Mouse (Mus musculus) lung, postnatal 0 days (tissue): ENCODE data around the gene Rasl10a. TPM values are rescaled to one million over a fixed set of nuclear protein-coding genes. Genes with fewer than 3 reads are reported as not detected.
A peak's percentile ranks its signal among the peaks of the same experiment; 100 is the strongest.

ENCODE experiments used
- ATAC-seq: fragments of 200-750 bp; cut with Nextera tagmentation; 2 replicates; pipeline ENCODE4 v1.8.0; 2017; ENCODE audit warnings: moderate library complexity
- DNase-seq: peaks from one replicate; pipeline ENCODE4 v3.0.0-alpha.2; 2016; ENCODE audit warnings: low spot score
- H3K27ac ChIP-seq: fragments of 300-500 bp; sonication (generic); 2 replicates; pipeline ENCODE4 v1.5.1; 2014; ENCODE audit warnings: antibody characterized with exemption, mild to moderate bottlenecking, low read length, mixed read lengths
- H3K27me3 ChIP-seq: fragments of 300-500 bp; sonication (generic); replicated peaks from 2 replicates; pipeline ENCODE4 v1.6.1; 2014; ENCODE audit warnings: low read length, mixed read lengths; ENCODE audit not compliant: insufficient read depth
- H3K36me3 ChIP-seq: fragments of 300-500 bp; sonication (generic); 2 replicates; pipeline ENCODE4 v1.6.1; 2014; ENCODE audit warnings: low read length, mixed read lengths; ENCODE audit not compliant: insufficient read depth
- H3K4me1 ChIP-seq: fragments of 300-500 bp; sonication (generic); 2 replicates; pipeline ENCODE4 v1.6.1; 2014; ENCODE audit warnings: antibody characterized with exemption, low read depth, low read length, mixed read lengths; ENCODE audit not compliant: insufficient read depth
- H3K4me2 ChIP-seq: fragments of 300-500 bp; sonication (generic); replicated peaks from 2 replicates; pipeline ENCODE4 v1.6.1; 2014; ENCODE audit warnings: low read depth, mild to moderate bottlenecking, low read length, moderate library complexity, mixed read lengths
- H3K4me3 ChIP-seq: fragments of 300-500 bp; sonication (generic); 2 replicates; pipeline ENCODE4 v1.5.1; 2014; ENCODE audit warnings: low read depth, low read length
- H3K9ac ChIP-seq: fragments of 300-500 bp; sonication (generic); replicated peaks from 2 replicates; pipeline ENCODE4 v1.6.1; 2014; ENCODE audit warnings: low read depth, mild to moderate bottlenecking
- H3K9me3 ChIP-seq: fragments of 300-500 bp; sonication (generic); 2 replicates; pipeline ENCODE4 v1.6.1; 2016; ENCODE audit warnings: low read length, mixed read lengths
- CTCF ChIP-seq: IDR thresholded peaks from 2 replicates; pipeline ENCODE4 v1.5.1; 2016; ENCODE audit warnings: antibody characterized with exemption, mild to moderate bottlenecking
- EP300 ChIP-seq: IDR thresholded peaks from 2 replicates; pipeline ENCODE4 v1.6.1; 2016; ENCODE audit warnings: antibody characterized with exemption, mild to moderate bottlenecking, control low read depth
- WGBS: fragments of 180-500 bp; shearing (Covaris S2); extraction: QIAGEN DNeasy Blood & Tissue Kit; methylation state at CpG from one replicate; pipeline ENCODE4 v1.1.7; 2014; 5-methylcytosine and 5-hydroxymethylcytosine counted together
- polyA plus RNA-seq: library from polyadenylated mRNA; unstranded; fragments of >200 nt; fragmentation: Nextera tagmentation; extraction: Ambion mirVana; gene quantifications from 2 replicates; pipeline ENCODE4 v1.2.1, GENCODE M21; 2015

Gene Rasl10a
- polyA plus RNA-seq, 1 experiment from 2014 or later = 2.3 TPM

GRCm38 (mm10) chr11:5091706-5092105 lies 33.8 kb downstream of the Rasl10a start:
- H3K9me3 ChIP-seq = no peaks in the 10 kb centered on the region
- H3K4me1 ChIP-seq = no peaks in the 10 kb centered on the region
- H3K27ac ChIP-seq = no peak overlapping the region
- no peak overlapping the region for H3K4me2 ChIP-seq
- no peak overlapping the region for H3K9ac ChIP-seq
- H3K4me3 ChIP-seq = no peak overlapping the region
- DNase-seq (peak; percentile 42), ATAC-seq (0 out of 2 replicates have a peak, but pooled peaks have one; percentile 44)
- H3K27me3 ChIP-seq = no peaks in the 10 kb centered on the region
- no peak for TF ChIP-seq EP300
- peak; percentile 65 for TF ChIP-seq CTCF
- H3K36me3 ChIP-seq = peaks cover 27% of the 10 kb centered on the region
- WGBS = 36% methylated on average over 2 of the region's 2 CpGs

GRCm38 (mm10) chr11:5095877-5096276 lies 37.9 kb downstream of the Rasl10a start:
- TF ChIP-seq CTCF (no peak), EP300 (no peak)
- no peak overlapping the region for H3K4me3 ChIP-seq
- peaks cover 9% of the 10 kb centered on the region for H3K36me3 ChIP-seq
- DNase-seq (no peak), ATAC-seq (no peak)
- WGBS = 69% methylated on average over 5 of the region's 5 CpGs
- no peak overlapping the region for H3K27ac ChIP-seq
- no peaks in the 10 kb centered on the region for H3K27me3 ChIP-seq
- no peak overlapping the region for H3K9ac ChIP-seq
- H3K4me1 ChIP-seq = no peaks in the 10 kb centered on the region
- 0 out of 2 replicates have a peak overlapping the region, but pooled peaks have one; percentile 6 for H3K4me2 ChIP-seq
- no peaks in the 10 kb centered on the region for H3K9me3 ChIP-seq

- no peak for ATAC-seq
- no peak overlapping the region for H3K9ac ChIP-seq
Observed at GRCm38 (mm10) chr11:5096480-5097020, 38.6 kb downstream of the Rasl10a start.

GRCm38 (mm10) chr11:5098035-5098735 lies 40.3 kb downstream of the Rasl10a start:
- Histone ChIP-seq H3K27me3 (no peaks in the 10 kb centered on the region), H3K27ac (peak overlapping the region; percentile 90), H3K4me2 (peak overlapping the region; percentile 74), H3K9ac (peak overlapping the region; percentile 96), H3K36me3 (no peaks in the 10 kb centered on the region), H3K4me1 (no peaks in the 10 kb centered on the region), H3K9me3 (no peaks in the 10 kb centered on the region), H3K4me3 (peak overlapping the region; percentile 99)
- ATAC-seq (no peak), DNase-seq (peak; percentile 47)
- TF ChIP-seq EP300 (no peak), CTCF (no peak)
- under 1% methylated on average over 43 of the region's 44 CpGs for WGBS

More at GRCm38 (mm10) chr11:5096480-5097020, 38.6 kb downstream of the Rasl10a start:
- TF ChIP-seq EP300 (no peak), CTCF (no peak)
- Histone ChIP-seq H3K4me3 (no peak overlapping the region), H3K4me1 (no peaks in the 10 kb centered on the region), H3K9me3 (no peaks in the 10 kb centered on the region), H3K4me2 (peak overlapping the region; percentile 74), H3K27me3 (no peaks in the 10 kb centered on the region), H3K36me3 (peaks cover 2% of the 10 kb centered on the region; the same call in 1 of the 2 replicates), H3K27ac (no peak overlapping the region)
- peak; percentile 45 for DNase-seq
- 35% methylated on average over 8 of the region's 8 CpGs for WGBS

GRCm38 (mm10) chr11:5098736-5099542 lies 41.0 kb downstream of the Rasl10a start, which contains the start of the genes Rhbdd3 and Ewsr1:
Rhbdd3 (plus strand) TSS chr11:5098926.
Ewsr1 (minus strand) TSS chr11:5099266.
- H3K9ac ChIP-seq = peak within 1 kb of the TSS; percentile 96
- no peaks in the 10 kb centered on the region for H3K36me3 ChIP-seq
- H3K4me1 ChIP-seq = no peaks in the 10 kb centered on the region
- ATAC-seq (peak; percentile 91), DNase-seq (peak; percentile 97)
- TF ChIP-seq CTCF = no peak
- no peak for TF ChIP-seq EP300
- peak within 1 kb of the TSS; percentile 99 for H3K4me3 ChIP-seq
- H3K9me3 ChIP-seq = no peaks in the 10 kb centered on the region
- 2% methylated on average over 72 of the region's 92 CpGs for WGBS
- H3K27me3 ChIP-seq = no peaks in the 10 kb centered on the region
- H3K4me2 ChIP-seq = peak within 1 kb of the TSS; percentile 74
- H3K27ac ChIP-seq = peak within 1 kb of the TSS; percentile 90
